Mouse (Mus musculus) forebrain, postnatal 0 days (tissue): Measurements from ENCODE around the gene Gpr22. TPM values are rescaled to one million over a fixed set of nuclear protein-coding genes. Genes with fewer than 3 reads are reported as not detected.

Source experiments
- ATAC-seq: fragments of 200-750 bp; cut with Nextera tagmentation; 2 replicates; pipeline ENCODE4 v1.8.0; 2017; ENCODE audit warnings: mild to moderate bottlenecking, moderate library complexity
- DNase-seq: peaks from one replicate; pipeline ENCODE4 v3.0.0-alpha.2; 2015
- H3K27ac ChIP-seq: fragments of 300-500 bp; sonication (generic); 2 replicates; pipeline ENCODE4 v1.5.1; 2014; ENCODE audit warnings: low read depth, mild to moderate bottlenecking, antibody characterized with exemption, low read length, moderate library complexity, mixed read lengths
- H3K27me3 ChIP-seq: fragments of 300-500 bp; sonication (generic); 2 replicates; pipeline ENCODE4 v1.6.1; 2014; ENCODE audit warnings: mild to moderate bottlenecking, low read length, mixed read lengths; ENCODE audit not compliant: insufficient read depth
- H3K36me3 ChIP-seq: fragments of 300-500 bp; sonication (generic); 2 replicates; pipeline ENCODE4 v1.6.1; 2014; ENCODE audit warnings: mild to moderate bottlenecking, moderate library complexity; ENCODE audit not compliant: insufficient read depth
- H3K4me1 ChIP-seq: fragments of 300-500 bp; sonication (generic); 2 replicates; pipeline ENCODE4 v1.6.1; 2014; ENCODE audit warnings: antibody characterized with exemption; ENCODE audit not compliant: insufficient read depth
- H3K4me2 ChIP-seq: fragments of 300-500 bp; sonication (generic); 2 replicates; pipeline ENCODE4 v1.6.1; 2014; ENCODE audit warnings: low read depth, mild to moderate bottlenecking, moderate library complexity
- H3K4me3 ChIP-seq: fragments of 300-500 bp; sonication (generic); 2 replicates; pipeline ENCODE4 v1.5.1; 2014; ENCODE audit warnings: low read depth, low read length, mixed read lengths
- H3K9ac ChIP-seq: fragments of 300-500 bp; sonication (generic); 2 replicates; pipeline ENCODE4 v1.6.1; 2014; ENCODE audit warnings: mild to moderate bottlenecking
- H3K9me3 ChIP-seq: fragments of 300-500 bp; sonication (generic); 2 replicates; pipeline ENCODE4 v1.6.1; 2016; ENCODE audit warnings: low read length
- CTCF ChIP-seq: sonication (generic); IDR thresholded peaks from 2 replicates; pipeline ENCODE4 v1.5.1; 2016; ENCODE audit warnings: antibody characterized with exemption, control low read depth, low read depth
- WGBS: fragments of 180-500 bp; shearing (Covaris S2); extraction: QIAGEN DNeasy Blood & Tissue Kit; methylation state at CpG from one replicate; pipeline ENCODE4 v1.1.7; 2014; 5-methylcytosine and 5-hydroxymethylcytosine counted together
- polyA plus RNA-seq: library from polyadenylated mRNA; unstranded; fragments of >200 nt; fragmentation: Nextera tagmentation; extraction: Ambion mirVana; gene quantifications from 2 replicates; pipeline ENCODE4 v1.2.1, GENCODE M21; 2015
- total RNA-seq: library from RNA; depleted of rRNA; stranded (reverse); fragments of >200 nt; gene quantifications from 2 replicates; pipeline ENCODE4 v1.2.3, GENCODE M21; 2014; rRNA removed

Gene Gpr22
- total and polyA plus RNA-seq, 2 experiments from 2014 or later = 13.3 to 17.2 TPM

- no peaks in the 10 kb centered on the region for H3K9me3 ChIP-seq
- no peak for ATAC-seq
- H3K27me3 ChIP-seq = no peaks in the 10 kb centered on the region
- no peak overlapping the region for H3K27ac ChIP-seq
- no peak for DNase-seq
- 94% methylated on average over 3 of the region's 3 CpGs for WGBS
- no peak overlapping the region for H3K9ac ChIP-seq
- H3K4me3 ChIP-seq = no peak overlapping the region
- no peak for TF ChIP-seq CTCF
- H3K4me2 ChIP-seq = no peak overlapping the region
- H3K4me1 ChIP-seq = no peaks in the 10 kb centered on the region
- no peaks in the 10 kb centered on the region for H3K36me3 ChIP-seq
Measured at GRCm38 (mm10) chr12:31686679-31687078, 27.1 kb downstream of the Gpr22 start.

DNA sequence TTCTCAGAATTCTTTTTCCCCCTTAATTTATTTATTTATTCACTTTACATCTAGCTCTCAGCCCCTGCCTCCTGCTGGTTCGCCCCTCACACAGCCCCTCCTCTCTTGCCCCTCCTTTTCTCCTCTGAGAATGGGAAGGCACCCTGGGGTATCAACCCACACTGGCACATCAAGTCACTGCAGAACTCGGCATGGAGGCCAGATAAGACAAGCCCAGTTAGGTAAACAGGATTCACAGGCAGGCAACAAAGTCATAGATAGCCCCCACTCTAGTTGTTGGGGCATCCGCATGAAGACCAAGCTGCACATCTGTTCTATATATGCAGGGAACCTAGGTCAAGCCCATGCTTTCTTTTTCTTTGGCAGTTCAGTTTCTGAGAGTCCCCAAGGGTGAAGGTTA is 46.6 kb downstream of the Gpr22 start:
- no peaks in the 10 kb centered on the region for H3K4me1 ChIP-seq
- H3K27ac ChIP-seq = no peak overlapping the region
- no peaks in the 10 kb centered on the region for H3K27me3 ChIP-seq
- DNase-seq (no peak), ATAC-seq (no peak)
- H3K36me3 ChIP-seq = peaks cover 34% of the 10 kb centered on the region; the same call in 1 of the 2 replicates
- TF ChIP-seq CTCF = no peak
- WGBS = 62% methylated on average over 3 of the region's 3 CpGs
- H3K4me2 ChIP-seq = no peak overlapping the region
- no peaks in the 10 kb centered on the region for H3K9me3 ChIP-seq
- no peak overlapping the region for H3K4me3 ChIP-seq
- no peak overlapping the region for H3K9ac ChIP-seq

- Histone ChIP-seq H3K27me3 (no peaks in the 10 kb centered on the region), H3K36me3 (peaks cover 34% of the 10 kb centered on the region; the same call in 1 of the 2 replicates), H3K9me3 (no peaks in the 10 kb centered on the region), H3K27ac (no peak overlapping the region), H3K4me1 (no peaks in the 10 kb centered on the region), H3K9ac (no peak overlapping the region), H3K4me2 (no peak overlapping the region), H3K4me3 (no peak overlapping the region)
- ATAC-seq (no peak), DNase-seq (no peak)
- TF ChIP-seq CTCF = no peak
- WGBS = 71% methylated on average over 6 of the region's 6 CpGs
Measured at GRCm38 (mm10) chr12:31665999-31666398, 47.7 kb downstream of the Gpr22 start.

Other genes starting within 250 kb of the Gpr22 start
- 19.1 and 25.9 TPM in 2 replicates for gene Cbll1, start 214.3 kb downstream of the Gpr22 start, total RNA-seq
- 18.1 and 22.5 TPM in 2 replicates for gene Cbll1, start 214.3 kb downstream of the Gpr22 start, polyA plus RNA-seq
- gene Slc26a4, start 154.0 kb downstream of the Gpr22 start, total RNA-seq = 0.23 and 0.81 TPM in 2 replicates
- 0.26 and 0.31 TPM in 2 replicates for gene Slc26a4, start 154.0 kb downstream of the Gpr22 start, polyA plus RNA-seq
- 7.2 and 9.4 TPM in 2 replicates for gene Bcap29, start 79.3 kb downstream of the Gpr22 start, total RNA-seq
- gene Bcap29, start 79.3 kb downstream of the Gpr22 start, polyA plus RNA-seq = 29.3 and 32.0 TPM in 2 replicates
- 4.5 and 4.9 TPM in 2 replicates for gene Dus4l, start 59.1 kb downstream of the Gpr22 start, total RNA-seq
- 5.3 and 7.0 TPM in 2 replicates for gene Dus4l, start 59.1 kb downstream of the Gpr22 start, polyA plus RNA-seq
- gene Cog5, start 59.1 kb downstream of the Gpr22 start, total RNA-seq = 41.4 and 47.7 TPM in 2 replicates
- gene Cog5, start 59.1 kb downstream of the Gpr22 start, polyA plus RNA-seq = 12.8 and 17.3 TPM in 2 replicates
- 46.5 and 48.4 TPM in 2 replicates for gene Hbp1, start 236.6 kb upstream of the Gpr22 start, total RNA-seq
- gene Hbp1, start 236.6 kb upstream of the Gpr22 start, polyA plus RNA-seq = 33.0 and 38.5 TPM in 2 replicates